Mouse (Mus musculus) mouse embryonic stem cell (cell line): Measurements from ENCODE around the gene Abcb8.

Source experiments
- in situ Hi-C, 2 experiments: fragments of 300-500 bp; cut with MboI; formaldehyde crosslinking; loops; 1 replicate in 1 of 2; 3 replicates in 1 of 2; pipeline ENCODE4 v1.14.3; 2019 to 2020; ENCODE audit warnings: low sequenced_read_pairs in 2 of 2, low pct_unique_long_range_greater_than_20kb in 1 of 2, mixed read lengths in 1 of 2; ENCODE audit not compliant: unreplicated experiment in 1 of 2

Abcb8 gene

DNA sequence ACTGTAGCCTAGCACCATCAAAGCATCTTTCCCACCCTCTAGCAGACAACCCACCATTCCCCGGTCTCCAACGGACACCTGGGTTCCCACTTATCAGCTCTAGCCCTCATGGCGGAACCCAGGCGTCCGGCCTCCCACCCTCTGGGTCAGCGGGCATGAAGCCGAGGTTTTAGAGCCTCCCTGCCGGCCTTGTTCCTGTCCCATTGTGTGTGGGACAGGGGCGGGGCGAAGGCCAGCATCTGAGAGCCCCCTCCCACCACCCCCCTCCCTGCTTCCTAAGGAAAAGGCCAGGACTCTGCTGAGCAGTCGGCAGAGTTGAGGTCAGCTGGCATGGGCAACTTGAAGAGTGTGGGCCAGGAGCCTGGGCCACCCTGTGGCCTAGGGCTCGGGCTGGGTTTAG lies 29.0 kb upstream of the Abcb8 start, which contains the start of gene Nos3:
Nos3 (plus strand) TSS at position 303 of the 400 bp plus-strand sequence.
- in situ Hi-C loops = no loop called here

- in situ Hi-C loops = no loop called here
These were observed 28.5 kb upstream of the Abcb8 start for GRCm38 (mm10) chr5:24364963-24365362.

- in situ Hi-C loops = no loop called here
These were observed 27.9 kb upstream of the Abcb8 start for GRCm38 (mm10) chr5:24365528-24365927.

- in situ Hi-C loops = no loop called here
These were observed 27.0 kb upstream of the Abcb8 start for GRCm38 (mm10) chr5:24366426-24366825.

DNA sequence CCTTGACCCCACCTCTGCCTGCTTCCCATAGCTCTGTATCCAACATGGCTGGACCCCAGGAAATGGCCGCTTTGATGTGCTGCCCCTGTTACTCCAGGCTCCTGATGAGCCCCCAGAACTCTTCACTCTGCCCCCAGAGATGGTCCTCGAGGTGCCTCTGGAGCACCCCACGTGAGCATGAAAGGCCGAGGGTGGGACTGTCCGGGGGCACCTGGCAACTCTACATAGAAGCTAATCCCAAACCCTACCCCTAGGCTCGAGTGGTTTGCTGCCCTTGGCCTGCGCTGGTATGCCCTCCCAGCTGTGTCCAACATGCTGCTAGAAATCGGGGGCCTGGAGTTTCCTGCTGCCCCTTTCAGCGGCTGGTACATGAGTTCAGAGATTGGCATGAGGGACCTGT lies 23.7 kb upstream of the Abcb8 start:
- in situ Hi-C loops = no loop called here

DNA sequence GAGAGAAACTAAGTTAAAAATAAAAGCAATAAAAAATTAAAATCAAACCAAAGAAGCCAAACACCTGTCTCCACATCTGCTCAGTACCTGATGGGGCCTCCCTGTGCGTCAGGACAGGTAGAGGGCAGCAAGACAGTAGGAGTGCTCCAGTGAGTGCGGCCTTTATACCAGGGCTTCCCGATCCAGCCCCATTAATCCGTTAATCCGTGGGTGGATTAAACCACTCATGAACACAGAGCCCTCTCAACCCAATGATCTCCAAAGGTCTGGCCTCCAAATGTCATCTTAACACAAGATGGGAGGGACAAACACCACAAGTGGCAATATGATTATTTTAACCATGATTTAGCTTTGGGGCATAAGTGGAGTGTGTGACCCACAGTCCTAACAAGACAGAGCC lies 19.7 kb upstream of the Abcb8 start:
- in situ Hi-C loops = no loop called here

DNA sequence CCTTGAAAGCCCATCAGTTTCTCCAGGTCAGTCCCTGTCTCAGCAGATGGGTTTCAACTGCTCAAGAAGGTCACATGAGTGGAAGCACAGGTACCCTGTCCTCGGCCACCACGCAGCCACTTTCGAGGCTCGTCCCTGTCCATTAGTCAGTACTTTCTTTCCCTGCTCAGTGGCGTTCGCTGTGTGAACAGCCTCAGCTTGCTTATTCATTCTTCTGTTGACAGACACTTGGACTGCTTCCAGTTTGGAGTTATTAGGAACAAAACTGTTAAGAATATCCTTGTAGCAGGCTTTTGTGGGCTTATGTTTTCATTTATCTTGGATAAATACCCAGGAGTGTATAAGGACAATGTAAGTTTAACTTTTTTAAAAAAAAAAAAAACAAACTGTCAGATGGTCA lies 19.2 kb upstream of the Abcb8 start:
- in situ Hi-C loops = no loop called here

DNA sequence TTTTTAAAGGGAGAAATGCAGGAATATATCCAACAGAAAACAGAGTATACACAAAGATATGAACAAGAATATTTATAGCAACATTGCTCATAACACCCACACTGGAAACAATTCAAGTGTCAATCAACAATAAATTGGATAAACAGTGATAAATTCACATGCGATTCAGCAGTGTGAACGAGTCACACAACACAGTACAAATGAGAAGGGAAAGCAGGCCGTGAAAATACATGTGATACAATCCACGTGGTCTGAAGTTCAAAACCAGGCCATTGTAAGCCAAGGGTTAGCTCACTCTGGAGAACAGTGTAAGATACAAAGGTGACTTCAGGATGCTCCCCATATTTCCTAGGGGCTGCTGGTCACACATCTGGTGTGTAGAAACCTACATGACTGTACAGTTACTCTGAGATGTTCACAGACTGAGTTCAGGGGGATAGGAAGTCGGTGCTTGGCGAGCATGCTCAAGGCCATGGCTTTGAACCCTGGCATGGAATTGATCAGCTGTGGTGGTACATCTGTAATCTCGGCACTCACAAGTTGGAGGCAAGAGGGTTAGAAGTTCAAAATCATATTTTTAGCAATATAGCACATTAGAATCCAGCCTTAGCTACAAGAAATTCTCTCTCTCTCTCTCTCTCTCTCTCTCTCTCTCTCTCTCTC lies 18.7 kb upstream of the Abcb8 start:
- in situ Hi-C loops = no loop called here

DNA sequence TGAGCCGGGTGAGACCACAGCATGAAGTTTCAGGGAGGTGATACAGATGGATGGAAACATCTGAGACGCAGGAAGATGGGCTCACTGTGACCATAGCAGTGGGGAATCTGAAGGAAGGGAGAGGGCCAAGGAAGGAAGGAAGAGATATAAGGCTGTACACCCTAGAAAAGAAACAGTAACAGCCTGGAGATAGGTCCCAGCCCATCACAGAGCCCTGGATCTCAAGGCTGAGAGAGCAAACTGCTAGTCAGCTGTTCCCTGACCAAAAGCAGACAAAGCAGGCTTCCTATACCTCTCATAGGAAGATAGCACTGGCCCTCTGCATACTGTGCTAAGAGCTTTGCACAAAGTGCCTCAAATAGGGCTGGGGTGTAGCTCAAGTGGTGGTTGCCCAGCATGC lies 14.8 kb upstream of the Abcb8 start:
- in situ Hi-C loops = no loop called here

GRCm38 (mm10) chr5:24379501-24379900 lies 14.0 kb upstream of the Abcb8 start:
- in situ Hi-C loops = no loop called here

GRCm38 (mm10) chr5:24380499-24380898 lies 13.0 kb upstream of the Abcb8 start:
- in situ Hi-C loops = no loop called here

- in situ Hi-C loops = no loop called here
These were observed 12.0 kb upstream of the Abcb8 start for GRCm38 (mm10) chr5:24381486-24381885.

- in situ Hi-C loops = no loop called here
These were observed 11.5 kb upstream of the Abcb8 start for GRCm38 (mm10) chr5:24381988-24382387.

GRCm38 (mm10) chr5:24383026-24383859 lies 10.2 kb upstream of the Abcb8 start:
- in situ Hi-C loops = no loop called here

GRCm38 (mm10) chr5:24384407-24384806 lies 9.1 kb upstream of the Abcb8 start:
- in situ Hi-C loops = no loop called here

DNA sequence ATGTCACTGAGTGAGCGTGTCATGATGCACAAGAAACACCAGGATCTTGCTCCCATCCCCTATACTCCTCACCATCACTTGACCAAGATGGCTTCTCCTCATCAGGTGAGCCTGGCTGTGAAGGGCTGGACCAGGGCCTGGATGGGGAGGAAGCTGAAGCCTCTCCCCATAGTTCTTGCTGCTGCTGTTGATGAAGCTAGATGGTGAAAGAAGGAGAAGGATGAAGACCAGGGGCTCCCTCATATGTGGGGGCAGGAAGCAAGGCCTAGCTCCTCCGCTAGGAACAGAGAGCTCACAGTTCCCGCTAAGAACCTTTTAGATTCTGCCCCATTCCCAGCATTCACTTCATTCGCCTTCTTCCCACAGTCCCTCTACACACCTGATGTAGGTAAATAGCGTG lies 8.1 kb upstream of the Abcb8 start:
- in situ Hi-C loops = no loop called here

GRCm38 (mm10) chr5:24385887-24386550 lies 7.4 kb upstream of the Abcb8 start:
- in situ Hi-C loops = no loop called here

DNA sequence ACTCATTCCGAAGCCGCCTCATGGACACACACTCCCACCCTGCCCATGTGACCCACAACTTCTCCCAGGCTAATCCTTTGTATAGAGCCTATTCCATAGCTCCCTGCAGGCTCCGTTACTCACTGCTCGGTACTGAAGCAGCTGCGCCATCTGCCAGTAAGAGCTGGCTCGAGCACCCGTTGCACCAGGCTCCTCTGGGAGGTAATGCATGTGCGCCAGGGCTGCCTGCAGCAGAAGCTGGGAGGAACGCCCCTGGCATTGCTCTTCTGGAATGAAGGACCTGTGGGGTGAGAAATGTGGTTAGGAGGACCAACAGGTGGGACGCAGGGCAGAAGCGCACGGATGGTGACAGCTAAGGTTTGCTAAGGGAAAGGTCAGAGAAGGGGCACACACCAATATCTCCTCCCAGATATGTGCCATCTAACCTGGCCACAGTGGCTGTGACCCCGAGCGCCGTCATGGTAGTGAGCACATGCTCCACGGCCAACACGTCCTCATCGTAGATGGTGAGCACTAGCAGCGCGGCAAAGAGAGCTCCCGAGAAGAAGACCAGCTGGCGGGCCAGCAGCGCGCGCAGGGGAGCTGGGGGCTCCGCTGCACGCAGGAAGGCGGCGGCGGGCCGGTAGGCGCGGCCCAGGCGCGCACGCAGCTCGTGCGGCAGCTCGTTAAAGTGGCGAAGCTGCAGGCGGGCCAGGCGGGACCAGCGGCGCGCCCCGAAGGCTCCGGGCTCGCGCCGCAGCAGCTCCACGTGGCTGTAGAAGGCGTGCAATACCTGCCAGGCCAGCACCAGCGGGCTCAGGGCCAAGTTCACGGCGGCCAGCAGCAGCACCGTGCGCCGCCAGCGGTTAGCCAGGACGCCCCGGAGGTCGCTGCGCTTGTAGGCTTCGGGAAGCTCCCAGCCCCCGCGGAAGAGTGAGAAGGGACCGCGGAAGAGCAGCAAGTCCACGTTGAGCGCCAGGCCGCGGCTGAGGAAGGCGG lies 5.9 kb upstream of the Abcb8 start:
- in situ Hi-C loops = no loop called here
